Mouse (Mus musculus): ENCODE measurements around the gene Ntm. TPM values are rescaled to one million over a fixed set of nuclear protein-coding genes. Genes with fewer than 3 reads are reported as not detected.

Gene Ntm
- polyA plus RNA-seq, 1 experiment from 2014 or later = 39.6 TPM

DNA sequence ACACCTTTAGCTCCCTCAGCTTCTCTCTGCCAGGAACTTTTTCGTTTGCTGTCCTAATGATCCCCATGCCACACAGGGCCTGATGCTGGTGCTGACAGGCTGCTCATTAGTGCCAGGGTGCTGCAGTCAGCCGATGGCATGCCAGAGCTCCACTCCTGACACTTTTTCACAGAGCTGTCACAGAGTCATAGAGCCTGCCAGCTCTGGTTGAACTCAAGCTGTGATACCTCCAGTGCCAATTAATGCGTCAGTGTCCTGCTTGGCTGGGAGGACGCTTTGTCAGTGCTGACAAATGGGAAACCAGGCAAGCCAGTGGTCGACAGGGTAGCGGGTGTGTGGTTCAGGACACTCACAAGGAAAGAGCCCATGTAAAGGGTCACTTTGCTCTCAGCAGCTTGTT is 858.9 kb downstream of the Ntm start:
- H3K4me3 ChIP-seq = no peak overlapping the region
- H3K36me3 ChIP-seq = no peaks in the 10 kb centered on the region
- H3K9ac ChIP-seq = no peak overlapping the region
- no peaks in the 10 kb centered on the region for H3K9me3 ChIP-seq
- 40% methylated on average over 6 of the region's 6 CpGs for WGBS
- H3K27ac ChIP-seq (replicated peaks) = no peak overlapping the region
- peaks cover 3% of the 10 kb centered on the region; the same call in 1 of the 2 replicates for H3K4me1 ChIP-seq
- ATAC-seq (ENCODE audit: extremely low read depth, insufficient number of reproducible peaks, low FRiP score, low TSS enrichment) = no peak
- H3K4me2 ChIP-seq = no peak overlapping the region
- no peaks in the 10 kb centered on the region for H3K27me3 ChIP-seq (replicated peaks)

DNA sequence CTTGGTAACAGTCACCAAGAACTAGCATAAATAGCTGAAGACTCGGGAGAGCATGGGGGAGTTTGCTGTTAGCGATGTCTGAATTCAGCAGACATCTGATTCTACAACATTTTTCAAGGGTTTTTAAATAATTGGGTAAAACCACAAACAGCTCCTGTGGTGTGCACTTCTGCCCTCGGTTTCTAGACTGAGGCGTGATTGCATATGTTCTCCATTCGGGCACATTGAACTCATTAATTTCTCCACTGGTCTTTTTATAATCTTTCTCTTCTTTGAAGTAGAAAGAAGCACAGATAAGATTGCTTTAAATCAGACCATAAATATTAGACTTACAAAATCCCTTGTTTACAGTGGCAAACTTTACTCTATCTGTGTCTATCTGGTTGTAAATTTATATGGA is 862.3 kb downstream of the Ntm start:
- no peaks in the 10 kb centered on the region for H3K27me3 ChIP-seq (replicated peaks)
- no peak overlapping the region for H3K4me2 ChIP-seq
- H3K4me3 ChIP-seq = no peak overlapping the region
- ATAC-seq (ENCODE audit: extremely low read depth, insufficient number of reproducible peaks, low FRiP score, low TSS enrichment) = no peak
- no peaks in the 10 kb centered on the region for H3K36me3 ChIP-seq
- 74% methylated on average over 5 of the region's 5 CpGs for WGBS
- H3K9me3 ChIP-seq = no peaks in the 10 kb centered on the region
- peaks cover 3% of the 10 kb centered on the region; the same call in 1 of the 2 replicates for H3K4me1 ChIP-seq
- H3K9ac ChIP-seq = no peak overlapping the region
- H3K27ac ChIP-seq (replicated peaks) = no peak overlapping the region

DNA sequence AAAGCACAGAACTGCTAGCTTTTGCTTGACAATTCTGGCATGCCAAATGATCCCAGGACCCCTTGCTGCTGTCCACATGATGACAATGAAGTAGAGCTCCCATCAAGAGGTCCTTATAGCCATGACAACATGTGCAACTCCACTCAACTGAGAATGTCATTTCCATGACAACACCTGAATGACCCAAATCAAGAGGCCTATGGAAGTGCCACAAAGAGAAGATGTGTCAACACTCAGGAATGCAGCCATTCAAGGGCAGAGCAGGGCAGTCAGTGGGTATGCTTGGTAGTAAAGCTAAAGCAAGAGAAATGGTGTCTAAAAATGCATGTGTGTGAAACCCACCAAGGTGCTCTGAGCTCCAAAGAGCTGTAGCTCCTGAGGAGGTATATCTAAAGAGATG is 870.5 kb downstream of the Ntm start:
- H3K9ac ChIP-seq = no peak overlapping the region

DNA sequence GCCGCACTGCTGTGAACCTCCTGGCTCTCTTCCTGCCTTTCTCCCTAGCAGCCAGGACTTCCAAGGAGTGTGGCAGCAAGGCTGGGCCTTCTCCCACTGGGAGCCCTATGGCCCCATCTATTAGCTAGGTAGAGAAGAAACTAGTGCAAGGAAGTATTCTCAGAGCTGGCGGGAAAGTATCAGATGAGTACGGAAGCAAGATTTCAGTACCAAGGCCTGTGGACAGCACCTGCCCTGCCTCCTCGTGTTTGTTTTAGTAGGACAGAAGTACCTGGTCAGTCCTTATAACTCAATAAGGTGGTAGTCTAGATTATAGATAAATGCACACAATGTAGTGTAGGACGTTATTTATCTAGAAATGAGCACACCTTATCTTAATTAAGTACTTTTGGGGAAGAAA is 874.3 kb downstream of the Ntm start:
- no peak overlapping the region for H3K27ac ChIP-seq (replicated peaks)
- H3K4me3 ChIP-seq = no peak overlapping the region
- no peak overlapping the region for H3K4me2 ChIP-seq
- no peak overlapping the region for H3K9ac ChIP-seq
- peaks cover 10% of the 10 kb centered on the region for H3K4me1 ChIP-seq
- WGBS = 43% methylated on average over 5 of the region's 5 CpGs
- H3K27me3 ChIP-seq (replicated peaks) = no peaks in the 10 kb centered on the region
- H3K36me3 ChIP-seq = no peaks in the 10 kb centered on the region
- ATAC-seq (ENCODE audit: extremely low read depth, insufficient number of reproducible peaks, low FRiP score, low TSS enrichment) = no peak
- H3K9me3 ChIP-seq = no peaks in the 10 kb centered on the region

More for the DNA sequence above, 870.5 kb downstream of the Ntm start:
- ATAC-seq (ENCODE audit: extremely low read depth, insufficient number of reproducible peaks, low FRiP score, low TSS enrichment) = no peak
- Histone ChIP-seq H3K27me3 (replicated peaks) (no peaks in the 10 kb centered on the region), H3K9me3 (no peaks in the 10 kb centered on the region), H3K36me3 (no peaks in the 10 kb centered on the region), H3K4me2 (no peak overlapping the region), H3K4me1 (peaks cover 10% of the 10 kb centered on the region), H3K27ac (replicated peaks) (0 out of 2 replicates have a peak overlapping the region, but pooled peaks have one; percentile 20), H3K4me3 (no peak overlapping the region)

DNA sequence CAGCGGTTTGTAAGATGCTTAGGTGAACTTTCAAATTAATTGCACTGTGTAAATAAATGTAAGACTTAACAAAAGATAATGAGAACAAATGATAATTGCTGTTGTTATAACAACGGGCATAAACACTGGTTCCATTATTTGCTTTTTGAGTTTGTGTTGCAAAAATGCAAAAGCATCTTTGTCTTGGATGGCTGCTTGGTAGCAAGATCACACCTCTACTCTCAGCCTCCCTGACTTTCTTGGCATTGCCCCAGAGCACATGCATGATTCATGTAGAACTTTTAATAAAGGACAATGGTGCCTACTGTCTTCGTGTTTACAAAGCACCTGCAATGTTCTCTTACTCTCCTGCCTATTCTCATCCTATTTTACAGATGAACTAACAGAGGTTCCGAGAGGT is 875.3 kb downstream of the Ntm start:
- Histone ChIP-seq H3K27me3 (replicated peaks) (no peaks in the 10 kb centered on the region), H3K4me1 (peaks cover 6% of the 10 kb centered on the region), H3K4me2 (no peak overlapping the region), H3K27ac (replicated peaks) (no peak overlapping the region), H3K36me3 (no peaks in the 10 kb centered on the region), H3K9me3 (no peaks in the 10 kb centered on the region), H3K9ac (no peak overlapping the region), H3K4me3 (no peak overlapping the region)
- ATAC-seq (ENCODE audit: extremely low read depth, insufficient number of reproducible peaks, low FRiP score, low TSS enrichment) = no peak
- WGBS = 67% methylated on average over 4 of the region's 4 CpGs

DNA sequence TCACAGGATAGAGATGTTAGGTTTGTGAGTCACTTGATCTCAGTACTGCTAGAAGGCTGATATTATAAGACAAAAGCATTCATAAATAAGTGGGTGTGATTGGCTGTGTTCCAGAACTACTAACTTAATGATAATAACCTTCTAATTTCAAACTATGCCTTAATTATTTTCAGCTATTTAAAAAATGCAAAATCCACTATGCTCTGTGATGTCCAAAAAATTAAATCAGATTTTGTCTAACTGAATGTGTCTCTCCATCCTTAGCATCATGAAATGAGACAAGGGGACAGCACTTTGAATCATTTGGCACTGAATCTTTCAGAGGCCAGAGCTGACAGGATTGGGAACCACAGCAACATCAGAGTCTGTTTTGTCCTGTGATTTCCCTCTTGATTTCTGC is 875.8 kb downstream of the Ntm start:
- Histone ChIP-seq H3K27ac (replicated peaks) (no peak overlapping the region), H3K4me1 (peaks cover 2% of the 10 kb centered on the region; the same call in 1 of the 2 replicates), H3K27me3 (replicated peaks) (no peaks in the 10 kb centered on the region), H3K4me3 (no peak overlapping the region), H3K9ac (no peak overlapping the region), H3K4me2 (no peak overlapping the region), H3K36me3 (no peaks in the 10 kb centered on the region), H3K9me3 (no peaks in the 10 kb centered on the region)
- no peak for ATAC-seq (ENCODE audit: extremely low read depth, insufficient number of reproducible peaks, low FRiP score, low TSS enrichment)

DNA sequence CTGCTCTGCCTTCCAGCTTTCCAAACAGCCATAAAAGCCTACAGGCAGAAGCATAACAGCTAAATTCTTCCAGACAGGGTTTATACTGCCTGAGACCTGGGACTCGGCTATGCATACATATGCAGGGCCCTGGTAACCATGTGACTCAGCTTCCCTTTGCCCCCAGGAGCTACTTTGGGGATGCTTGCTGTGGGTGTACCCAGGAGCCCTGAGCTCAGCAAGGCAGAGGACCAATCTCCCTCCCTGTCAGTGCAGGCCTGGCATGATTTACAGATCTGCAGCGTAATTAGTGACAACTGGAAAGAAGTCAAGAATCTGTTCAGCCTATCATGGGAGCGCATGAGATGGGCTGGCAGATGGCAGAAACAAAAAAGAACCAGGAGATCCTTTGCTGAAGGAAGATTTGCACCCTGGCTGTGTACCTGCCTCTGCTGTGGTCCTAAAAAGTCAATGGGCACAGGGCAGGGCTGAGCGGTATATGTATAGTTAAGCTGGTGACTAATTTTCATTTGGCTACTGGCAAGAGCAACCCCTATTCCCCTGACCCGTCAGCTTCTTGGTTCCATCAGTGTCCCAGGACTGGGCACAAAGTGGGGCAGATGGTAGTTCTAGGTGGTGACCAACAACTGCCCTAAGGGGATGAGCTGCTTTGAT is 886.9 kb downstream of the Ntm start:
- 82% methylated on average over 5 of the region's 5 CpGs for WGBS
- H3K27ac ChIP-seq (replicated peaks) = no peak overlapping the region
- H3K9ac ChIP-seq = no peak overlapping the region
- H3K4me1 ChIP-seq = no peaks in the 10 kb centered on the region
- no peak overlapping the region for H3K4me2 ChIP-seq
- no peaks in the 10 kb centered on the region for H3K36me3 ChIP-seq
- no peak overlapping the region for H3K4me3 ChIP-seq
- H3K9me3 ChIP-seq = no peaks in the 10 kb centered on the region
- no peaks in the 10 kb centered on the region for H3K27me3 ChIP-seq (replicated peaks)
- ATAC-seq (ENCODE audit: extremely low read depth, insufficient number of reproducible peaks, low FRiP score, low TSS enrichment) = no peak

DNA sequence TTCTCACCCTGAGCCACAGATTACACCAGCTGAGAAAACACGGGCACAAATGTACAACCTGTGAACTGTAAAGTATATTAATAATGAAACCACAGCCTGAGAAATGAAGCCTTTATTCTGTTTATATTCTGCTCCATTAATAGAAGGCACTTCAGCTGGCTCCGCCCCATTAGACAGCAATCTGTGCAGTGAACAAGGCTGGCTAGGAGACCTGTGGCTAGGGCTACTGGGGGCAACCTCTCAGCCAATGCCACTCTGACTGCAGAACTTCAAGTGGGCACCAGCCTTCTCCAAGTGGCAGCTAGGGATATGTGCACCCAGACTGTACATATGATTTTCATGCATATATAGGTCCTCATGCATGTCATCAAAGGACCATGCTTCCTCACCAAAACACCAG is 887.7 kb downstream of the Ntm start:
- WGBS = 80% methylated on average over 2 of the region's 2 CpGs
- H3K4me2 ChIP-seq = no peak overlapping the region

DNA sequence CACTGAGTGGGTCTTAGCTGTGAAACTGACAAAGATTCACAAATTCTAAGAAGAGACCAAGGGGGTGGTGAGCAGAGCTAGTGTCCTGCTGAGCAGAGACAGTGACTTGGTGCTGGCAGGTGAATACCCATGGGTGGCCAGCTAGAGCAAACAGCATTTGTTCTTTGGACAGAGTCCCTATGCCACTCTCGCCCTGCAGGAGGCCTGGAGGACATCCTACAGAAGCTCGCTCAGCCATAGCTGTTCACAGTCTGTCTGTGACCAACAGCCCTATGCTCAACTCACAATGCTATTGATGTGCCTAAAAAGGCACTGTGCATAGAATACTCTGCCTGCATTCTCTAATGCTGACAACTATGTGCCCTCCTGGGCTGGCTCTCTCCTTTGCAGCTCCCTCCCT is 888.4 kb downstream of the Ntm start:
- WGBS = 64% methylated on average over 2 of the region's 2 CpGs
- Histone ChIP-seq H3K36me3 (no peaks in the 10 kb centered on the region), H3K27ac (replicated peaks) (no peak overlapping the region), H3K4me3 (no peak overlapping the region), H3K4me1 (0 out of 2 replicates have a peak, but pooled peaks cover 10% of the 10 kb centered on the region), H3K9me3 (no peaks in the 10 kb centered on the region), H3K27me3 (replicated peaks) (no peaks in the 10 kb centered on the region), H3K4me2 (no peak overlapping the region), H3K9ac (no peak overlapping the region)
- no peak for ATAC-seq (ENCODE audit: extremely low read depth, insufficient number of reproducible peaks, low FRiP score, low TSS enrichment)

More for the DNA sequence above, 887.7 kb downstream of the Ntm start:
- H3K9me3 ChIP-seq = no peaks in the 10 kb centered on the region
- H3K4me3 ChIP-seq = no peak overlapping the region
- ATAC-seq (ENCODE audit: extremely low read depth, insufficient number of reproducible peaks, low FRiP score, low TSS enrichment) = no peak
- no peak overlapping the region for H3K27ac ChIP-seq (replicated peaks)
- no peaks in the 10 kb centered on the region for H3K27me3 ChIP-seq (replicated peaks)
- 0 out of 2 replicates have a peak, but pooled peaks cover 3% of the 10 kb centered on the region for H3K4me1 ChIP-seq
- no peaks in the 10 kb centered on the region for H3K36me3 ChIP-seq
- H3K9ac ChIP-seq = no peak overlapping the region

DNA sequence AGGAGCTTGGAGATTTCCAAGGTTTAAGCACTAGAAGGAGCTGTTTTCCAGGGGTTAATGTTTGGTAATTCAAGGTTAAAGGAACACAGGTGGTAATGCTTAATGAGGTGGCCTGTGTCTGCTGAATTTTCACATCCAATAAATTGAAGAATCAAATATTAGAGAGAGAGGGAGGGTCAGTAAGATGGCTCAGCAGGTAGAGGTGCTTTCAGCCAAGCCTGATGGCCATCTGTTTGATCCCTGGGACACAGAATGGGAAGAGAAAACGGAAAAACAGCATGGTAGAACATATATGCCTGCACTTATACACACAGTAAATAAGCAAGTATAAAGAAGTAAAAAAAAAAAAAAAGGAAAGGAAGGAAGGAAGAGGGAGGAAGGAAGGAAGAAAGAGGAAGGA is 890.9 kb downstream of the Ntm start:
- H3K9ac ChIP-seq = no peak overlapping the region

DNA sequence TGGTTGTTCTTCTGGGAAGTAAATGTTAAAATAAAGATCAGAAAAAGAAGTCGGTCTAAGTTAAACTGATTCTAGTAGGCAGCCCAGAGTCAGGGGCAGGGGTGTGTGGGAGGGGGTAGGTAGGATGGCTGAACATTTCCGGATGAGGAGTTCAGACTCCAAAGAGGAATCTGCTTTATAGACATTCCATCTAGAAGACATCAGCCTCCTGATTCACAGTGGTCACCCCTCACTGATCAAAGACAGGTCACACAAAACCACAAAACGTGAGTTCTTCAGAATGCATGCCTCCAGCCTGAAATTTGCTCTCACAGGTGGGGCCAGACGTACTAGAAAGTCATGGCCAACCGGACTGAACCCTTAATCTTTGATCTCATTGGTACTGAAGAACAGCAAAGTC is 895.4 kb downstream of the Ntm start:
- H3K27me3 ChIP-seq (replicated peaks) = no peaks in the 10 kb centered on the region
- no peak overlapping the region for H3K4me2 ChIP-seq
- 79% methylated on average over 5 of the region's 5 CpGs for WGBS
- H3K36me3 ChIP-seq = no peaks in the 10 kb centered on the region
- H3K4me1 ChIP-seq = 0 out of 2 replicates have a peak, but pooled peaks cover 10% of the 10 kb centered on the region
- H3K27ac ChIP-seq (replicated peaks) = no peak overlapping the region
- H3K9ac ChIP-seq = no peak overlapping the region
- no peak overlapping the region for H3K4me3 ChIP-seq
- no peak for ATAC-seq (ENCODE audit: extremely low read depth, insufficient number of reproducible peaks, low FRiP score, low TSS enrichment)
- no peaks in the 10 kb centered on the region for H3K9me3 ChIP-seq

More for the DNA sequence above, 890.9 kb downstream of the Ntm start:
- Histone ChIP-seq H3K9me3 (no peaks in the 10 kb centered on the region), H3K36me3 (no peaks in the 10 kb centered on the region), H3K4me1 (0 out of 2 replicates have a peak, but pooled peaks cover 10% of the 10 kb centered on the region), H3K27ac (replicated peaks) (no peak overlapping the region), H3K4me3 (no peak overlapping the region), H3K4me2 (no peak overlapping the region), H3K27me3 (replicated peaks) (no peaks in the 10 kb centered on the region)
- 67% methylated on average over 1 of the region's 1 CpGs for WGBS
- no peak for ATAC-seq (ENCODE audit: extremely low read depth, insufficient number of reproducible peaks, low FRiP score, low TSS enrichment)

DNA sequence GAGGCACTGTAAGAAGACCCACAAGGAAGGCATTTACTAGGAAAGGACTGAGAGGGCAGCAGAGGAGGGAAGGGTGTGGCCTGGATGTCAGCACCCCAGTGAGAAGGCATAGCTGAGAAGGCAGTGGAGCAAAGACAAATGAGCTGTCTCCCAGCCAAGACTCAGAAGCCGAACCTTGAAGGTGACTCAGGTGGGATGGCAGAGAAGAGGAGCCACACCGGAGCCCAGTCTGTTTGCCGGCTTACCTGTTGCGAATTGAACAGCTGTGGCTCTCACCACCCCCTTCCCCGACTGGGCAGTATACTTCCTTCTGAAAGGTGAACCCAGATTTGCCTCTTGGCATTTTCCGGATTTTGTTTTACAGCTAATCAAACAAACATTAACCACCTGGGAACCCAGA is 902.6 kb downstream of the Ntm start:
- 58% methylated on average over 6 of the region's 6 CpGs for WGBS
- H3K9me3 ChIP-seq = no peaks in the 10 kb centered on the region
- H3K36me3 ChIP-seq = no peaks in the 10 kb centered on the region
- no peak overlapping the region for H3K27ac ChIP-seq (replicated peaks)
- no peak overlapping the region for H3K4me3 ChIP-seq
- H3K4me1 ChIP-seq = no peaks in the 10 kb centered on the region
- H3K9ac ChIP-seq = no peak overlapping the region
- no peak overlapping the region for H3K4me2 ChIP-seq
- no peaks in the 10 kb centered on the region for H3K27me3 ChIP-seq (replicated peaks)
- no peak for ATAC-seq (ENCODE audit: extremely low read depth, insufficient number of reproducible peaks, low FRiP score, low TSS enrichment)
